Mouse (Mus musculus) embryonic facial prominence, embryonic 12.5 days (tissue): Measurements from ENCODE around the gene BC049352. TPM values are rescaled to one million over a fixed set of nuclear protein-coding genes. Genes with fewer than 3 reads are reported as not detected.

Experiments
- ATAC-seq: fragments of 200-750 bp; cut with Nextera tagmentation; 2 replicates; pipeline ENCODE4 v1.8.0; 2017; ENCODE audit not compliant: insufficient number of reproducible peaks, insufficient read depth, low FRiP score, low TSS enrichment
- H3K27ac ChIP-seq: fragments of 300-500 bp; sonication (generic); 2 replicates; pipeline ENCODE4 v1.5.1; 2016; ENCODE audit warnings: mild to moderate bottlenecking
- H3K27me3 ChIP-seq: fragments of 300-500 bp; sonication (generic); 2 replicates; pipeline ENCODE4 v1.6.1; 2016; ENCODE audit warnings: mild to moderate bottlenecking, moderate library complexity
- H3K36me3 ChIP-seq: fragments of 300-500 bp; sonication (generic); 2 replicates; pipeline ENCODE4 v1.6.1; 2016; ENCODE audit warnings: mild to moderate bottlenecking
- H3K4me1 ChIP-seq: fragments of 300-500 bp; sonication (generic); 2 replicates; pipeline ENCODE4 v1.6.1; 2016
- H3K4me2 ChIP-seq: fragments of 300-500 bp; sonication (generic); replicated peaks from 2 replicates; pipeline ENCODE4 v1.6.1; 2016; ENCODE audit warnings: mild to moderate bottlenecking, moderate library complexity
- H3K4me3 ChIP-seq: fragments of 300-500 bp; sonication (generic); 2 replicates; pipeline ENCODE4 v1.5.1; 2016; ENCODE audit warnings: mild to moderate bottlenecking
- H3K9ac ChIP-seq: fragments of 300-500 bp; sonication (generic); 2 replicates; pipeline ENCODE4 v1.6.1; 2016; ENCODE audit warnings: mild to moderate bottlenecking, moderate library complexity
- H3K9me3 ChIP-seq: fragments of 300-500 bp; sonication (generic); 2 replicates; pipeline ENCODE4 v1.6.1; 2016; ENCODE audit warnings: mild to moderate bottlenecking, moderate library complexity
- WGBS: fragments of 180-500 bp; shearing (Covaris S2); methylation state at CpG from one replicate; pipeline ENCODE4 v1.1.7; 2016; 5-methylcytosine and 5-hydroxymethylcytosine counted together
- polyA plus RNA-seq: library from polyadenylated mRNA; unstranded; fragments of >200 nt; fragmentation: Nextera tagmentation; extraction: Ambion mirVana; gene quantifications from 2 replicates; pipeline ENCODE4 v1.2.1, GENCODE M21; 2016

Gene BC049352
- 0.36 and 0.38 TPM in 2 replicates for polyA plus RNA-seq

DNA sequence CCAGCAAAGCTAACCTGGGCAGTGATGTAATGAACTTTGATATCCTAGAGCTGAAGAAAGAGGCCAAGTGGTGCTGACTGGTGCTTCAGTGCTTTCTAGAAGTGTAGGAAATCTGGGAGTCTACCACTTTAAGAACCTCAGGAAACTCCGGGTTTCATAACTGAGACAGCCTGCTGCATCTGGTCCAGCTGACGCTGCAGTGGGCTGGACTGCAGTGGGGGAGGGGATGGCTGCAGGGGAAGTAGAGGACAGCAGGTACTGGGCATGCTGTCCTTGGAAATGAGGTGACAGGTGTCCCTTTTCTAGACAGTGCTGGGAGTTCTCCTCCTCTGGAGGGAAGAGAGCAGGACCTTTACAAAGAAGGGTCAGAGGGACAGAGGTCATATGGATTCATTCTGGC lies at the start of gene BC049352:
BC049352 (plus strand) TSS at position 238 of the 400 bp plus-strand sequence.
- no peak within 1 kb of the TSS for H3K4me3 ChIP-seq
- WGBS: 15% methylated on average over 2 of the region's 2 CpGs
- ATAC-seq: no peak
- no peaks in the 10 kb centered on the region for H3K27me3 ChIP-seq
- H3K36me3 ChIP-seq: no peaks in the 10 kb centered on the region
- no peaks in the 10 kb centered on the region for H3K4me1 ChIP-seq
- no peak within 1 kb of the TSS for H3K4me2 ChIP-seq
- H3K9me3 ChIP-seq: no peaks in the 10 kb centered on the region
- H3K9ac ChIP-seq: no peak within 1 kb of the TSS
- no peak within 1 kb of the TSS for H3K27ac ChIP-seq

- WGBS: 21% methylated on average over 5 of the region's 5 CpGs
- Histone ChIP-seq H3K27me3 (peaks cover 47% of the 10 kb centered on the region), H3K4me2 (no peak overlapping the region), H3K9ac (no peak overlapping the region), H3K9me3 (no peaks in the 10 kb centered on the region), H3K27ac (no peak overlapping the region), H3K36me3 (no peaks in the 10 kb centered on the region), H3K4me3 (no peak overlapping the region), H3K4me1 (peaks cover 23% of the 10 kb centered on the region)
- ATAC-seq: no peak
These were observed 48.1 kb upstream of the BC049352 start for GRCm38 (mm10) chr9:45133484-45134310.

- H3K27ac ChIP-seq: no peak overlapping the region
- no peak overlapping the region for H3K4me2 ChIP-seq
- no peaks in the 10 kb centered on the region for H3K9me3 ChIP-seq
- H3K4me3 ChIP-seq: no peak overlapping the region
- peaks cover 73% of the 10 kb centered on the region for H3K27me3 ChIP-seq
- H3K9ac ChIP-seq: no peak overlapping the region
- no peaks in the 10 kb centered on the region for H3K36me3 ChIP-seq
- H3K4me1 ChIP-seq: peaks cover 28% of the 10 kb centered on the region
- 10% methylated on average over 7 of the region's 7 CpGs for WGBS
- no peak for ATAC-seq
These were observed 45.2 kb upstream of the BC049352 start for GRCm38 (mm10) chr9:45136442-45137169.

- Histone ChIP-seq H3K9ac (peak within 1 kb of the TSS; percentile 52), H3K4me3 (peak within 1 kb of the TSS; percentile 52), H3K27ac (no peak within 1 kb of the TSS), H3K4me1 (peaks cover 28% of the 10 kb centered on the region), H3K9me3 (no peaks in the 10 kb centered on the region), H3K27me3 (peaks cover 91% of the 10 kb centered on the region), H3K4me2 (peak within 1 kb of the TSS; percentile 95), H3K36me3 (no peaks in the 10 kb centered on the region)
- WGBS: under 1% methylated on average over 76 of the region's 76 CpGs
- ATAC-seq: no peak
These were observed 43.4 kb upstream of the BC049352 start, which contains the start of gene Scn4b for GRCm38 (mm10) chr9:45138191-45139032. TSS of gene Scn4b (plus strand) at chr9:45138395.

- no peaks in the 10 kb centered on the region for H3K36me3 ChIP-seq
- peak overlapping the region; percentile 95 for H3K4me2 ChIP-seq
- H3K4me1 ChIP-seq: peaks cover 28% of the 10 kb centered on the region
- peak overlapping the region; percentile 52 for H3K4me3 ChIP-seq
- peak overlapping the region; percentile 52; the same call in 1 of the 2 replicates for H3K9ac ChIP-seq
- H3K27ac ChIP-seq: no peak overlapping the region
- peaks cover 98% of the 10 kb centered on the region for H3K27me3 ChIP-seq
- no peak for ATAC-seq
- H3K9me3 ChIP-seq: no peaks in the 10 kb centered on the region
- WGBS: 4% methylated on average over 7 of the region's 7 CpGs
These were observed 42.7 kb upstream of the BC049352 start for GRCm38 (mm10) chr9:45139082-45139481.

DNA sequence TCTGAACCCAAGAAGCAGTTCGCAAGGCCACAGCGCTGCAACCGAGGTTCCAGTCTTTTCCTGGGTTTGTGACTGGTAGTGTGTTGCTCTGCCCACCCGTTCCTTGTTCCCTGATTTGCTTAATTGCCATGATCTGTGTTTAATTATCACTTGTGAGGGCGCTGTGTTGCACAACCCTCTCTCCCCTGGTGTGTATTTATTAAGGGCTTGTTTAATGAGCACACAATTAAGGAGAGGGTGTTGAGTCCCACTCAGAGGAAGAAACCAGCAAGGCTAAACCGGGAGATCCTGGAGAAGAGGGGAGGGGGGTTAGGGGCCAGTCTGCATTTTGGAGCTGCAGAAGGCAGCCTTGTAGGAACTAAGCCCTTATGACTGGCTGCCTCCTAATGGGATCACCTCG lies 40.9 kb upstream of the BC049352 start:
- Histone ChIP-seq H3K27ac (no peak overlapping the region), H3K4me3 (no peak overlapping the region), H3K9me3 (no peaks in the 10 kb centered on the region), H3K4me2 (no peak overlapping the region), H3K9ac (no peak overlapping the region), H3K27me3 (peaks cover 100% of the 10 kb centered on the region), H3K4me1 (peaks cover 24% of the 10 kb centered on the region; the same call in 1 of the 2 replicates), H3K36me3 (no peaks in the 10 kb centered on the region)
- no peak for ATAC-seq
- 40% methylated on average over 7 of the region's 7 CpGs for WGBS

DNA sequence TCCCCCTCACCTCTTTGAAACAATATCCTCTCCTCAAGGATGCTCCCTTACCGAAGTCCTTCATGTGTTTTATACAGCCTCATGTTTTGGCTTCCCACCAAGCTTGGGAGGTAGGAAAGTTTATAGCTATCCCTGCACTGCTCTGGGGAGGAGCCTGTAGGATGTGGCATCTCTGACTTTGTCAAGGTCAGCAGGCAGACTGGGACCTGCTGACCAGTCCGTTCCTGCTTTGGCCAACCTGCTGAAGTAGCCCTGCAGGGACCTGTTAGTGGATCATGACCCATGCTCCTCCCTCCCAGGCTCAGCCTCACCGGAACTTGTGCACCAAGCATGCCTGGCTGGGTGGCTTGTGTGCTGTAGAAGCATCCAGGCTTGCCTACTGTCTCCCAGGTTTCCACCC lies 39.1 kb upstream of the BC049352 start:
- H3K36me3 ChIP-seq: no peaks in the 10 kb centered on the region
- no peak overlapping the region for H3K27ac ChIP-seq
- no peak for ATAC-seq
- no peak overlapping the region for H3K4me2 ChIP-seq
- H3K9me3 ChIP-seq: no peaks in the 10 kb centered on the region
- H3K4me1 ChIP-seq: peaks cover 17% of the 10 kb centered on the region; the same call in 1 of the 2 replicates
- H3K9ac ChIP-seq: no peak overlapping the region
- H3K4me3 ChIP-seq: no peak overlapping the region
- 46% methylated on average over 3 of the region's 3 CpGs for WGBS
- H3K27me3 ChIP-seq: peaks cover 97% of the 10 kb centered on the region

GRCm38 (mm10) chr9:45145533-45146266 lies 36.1 kb upstream of the BC049352 start:
- Histone ChIP-seq H3K4me2 (peak overlapping the region; percentile 65), H3K36me3 (no peaks in the 10 kb centered on the region), H3K27ac (no peak overlapping the region), H3K4me3 (peak overlapping the region; percentile 35), H3K9me3 (no peaks in the 10 kb centered on the region), H3K9ac (peak overlapping the region; percentile 19; the same call in 1 of the 2 replicates), H3K27me3 (peaks cover 86% of the 10 kb centered on the region), H3K4me1 (0 out of 2 replicates have a peak, but pooled peaks cover 6% of the 10 kb centered on the region)
- WGBS: 3% methylated on average over 27 of the region's 27 CpGs
- ATAC-seq: no peak

GRCm38 (mm10) chr9:45146267-45146597 lies 35.6 kb upstream of the BC049352 start:
- WGBS: under 1% methylated on average over 5 of the region's 5 CpGs
- Histone ChIP-seq H3K27ac (no peak overlapping the region), H3K4me3 (peak overlapping the region; percentile 35), H3K36me3 (no peaks in the 10 kb centered on the region), H3K9ac (peak overlapping the region; percentile 19; the same call in 1 of the 2 replicates), H3K4me2 (peak overlapping the region; percentile 65), H3K27me3 (peaks cover 81% of the 10 kb centered on the region), H3K4me1 (0 out of 2 replicates have a peak, but pooled peaks cover 6% of the 10 kb centered on the region), H3K9me3 (no peaks in the 10 kb centered on the region)
- no peak for ATAC-seq

GRCm38 (mm10) chr9:45150933-45151332 lies 30.9 kb upstream of the BC049352 start:
- no peaks in the 10 kb centered on the region for H3K9me3 ChIP-seq
- 62% methylated on average over 1 of the region's 1 CpGs for WGBS
- no peak overlapping the region for H3K27ac ChIP-seq
- no peak for ATAC-seq
- no peak overlapping the region for H3K9ac ChIP-seq
- no peak overlapping the region for H3K4me3 ChIP-seq
- H3K4me1 ChIP-seq: 0 out of 2 replicates have a peak, but pooled peaks cover 1% of the 10 kb centered on the region
- no peaks in the 10 kb centered on the region for H3K36me3 ChIP-seq
- H3K4me2 ChIP-seq: no peak overlapping the region
- peaks cover 34% of the 10 kb centered on the region for H3K27me3 ChIP-seq
